Mouse (Mus musculus): ENCODE data around the gene Optn. TPM values are rescaled to one million over a fixed set of nuclear protein-coding genes. Genes with fewer than 3 reads are reported as not detected.

Gene Optn
- polyA plus RNA-seq, 1 experiment from 2014 or later: 33.1 TPM

- Histone ChIP-seq H3K27me3 (replicated peaks; ENCODE audit: control insufficient read depth, insufficient read depth, low read length) (no peaks in the 10 kb centered on the region), H3K4me3 (ENCODE audit: low read length) (no peak overlapping the region), H3K4me2 (ENCODE audit: low read length) (no peak overlapping the region), H3K27ac (ENCODE audit: low read depth, low read length) (no peak overlapping the region), H3K9me3 (ENCODE audit: control insufficient read depth, low read length) (no peaks in the 10 kb centered on the region), H3K4me1 (ENCODE audit: control insufficient read depth, insufficient read depth, low read depth, low read length) (peaks cover 3% of the 10 kb centered on the region; the same call in 1 of the 2 replicates), H3K36me3 (ENCODE audit: control insufficient read depth, insufficient read depth, low read length) (peaks cover 2% of the 10 kb centered on the region; the same call in 1 of the 2 replicates), H3K9ac (ENCODE audit: low read depth, low read length) (no peak overlapping the region)
- ATAC-seq: no peak
- 40% methylated on average over 3 of the region's 3 CpGs for WGBS
Observed at GRCm38 (mm10) chr2:5037390-5037789, 26.5 kb downstream of the Optn start.

- Histone ChIP-seq H3K36me3 (ENCODE audit: control insufficient read depth, insufficient read depth, low read length) (peaks cover 5% of the 10 kb centered on the region; the same call in 1 of the 2 replicates), H3K27ac (ENCODE audit: low read depth, low read length) (no peak overlapping the region), H3K9me3 (ENCODE audit: control insufficient read depth, low read length) (no peaks in the 10 kb centered on the region), H3K4me3 (ENCODE audit: low read length) (no peak overlapping the region), H3K4me2 (ENCODE audit: low read length) (no peak overlapping the region), H3K4me1 (ENCODE audit: control insufficient read depth, insufficient read depth, low read depth, low read length) (peaks cover 3% of the 10 kb centered on the region; the same call in 1 of the 2 replicates), H3K9ac (ENCODE audit: low read depth, low read length) (no peak overlapping the region), H3K27me3 (replicated peaks; ENCODE audit: control insufficient read depth, insufficient read depth, low read length) (no peaks in the 10 kb centered on the region)
- ATAC-seq: no peak
- WGBS: 69% methylated on average over 10 of the region's 10 CpGs
Observed at GRCm38 (mm10) chr2:5036411-5037076, 27.3 kb downstream of the Optn start.

GRCm38 (mm10) chr2:5035241-5035640 is 28.6 kb downstream of the Optn start:
- Histone ChIP-seq H3K9me3 (ENCODE audit: control insufficient read depth, low read length) (no peaks in the 10 kb centered on the region), H3K4me3 (ENCODE audit: low read length) (no peak overlapping the region), H3K9ac (ENCODE audit: low read depth, low read length) (no peak overlapping the region), H3K4me2 (ENCODE audit: low read length) (no peak overlapping the region), H3K27me3 (replicated peaks; ENCODE audit: control insufficient read depth, insufficient read depth, low read length) (no peaks in the 10 kb centered on the region), H3K4me1 (ENCODE audit: control insufficient read depth, insufficient read depth, low read depth, low read length) (peaks cover 3% of the 10 kb centered on the region; the same call in 1 of the 2 replicates), H3K36me3 (ENCODE audit: control insufficient read depth, insufficient read depth, low read length) (peaks cover 3% of the 10 kb centered on the region; the same call in 1 of the 2 replicates), H3K27ac (ENCODE audit: low read depth, low read length) (no peak overlapping the region)
- no peak for ATAC-seq
- 79% methylated on average over 9 of the region's 9 CpGs for WGBS

- no peak overlapping the region for H3K9ac ChIP-seq (ENCODE audit: low read depth, low read length)
- peaks cover 3% of the 10 kb centered on the region; the same call in 1 of the 2 replicates for H3K4me1 ChIP-seq (ENCODE audit: control insufficient read depth, insufficient read depth, low read depth, low read length)
- no peaks in the 10 kb centered on the region for H3K27me3 ChIP-seq (replicated peaks; ENCODE audit: control insufficient read depth, insufficient read depth, low read length)
- H3K27ac ChIP-seq (ENCODE audit: low read depth, low read length): no peak overlapping the region
- ATAC-seq: no peak
- 89% methylated on average over 8 of the region's 8 CpGs for WGBS
- no peak overlapping the region for H3K4me3 ChIP-seq (ENCODE audit: low read length)
- H3K9me3 ChIP-seq (ENCODE audit: control insufficient read depth, low read length): no peaks in the 10 kb centered on the region
- H3K36me3 ChIP-seq (ENCODE audit: control insufficient read depth, insufficient read depth, low read length): peaks cover 3% of the 10 kb centered on the region; the same call in 1 of the 2 replicates
- no peak overlapping the region for H3K4me2 ChIP-seq (ENCODE audit: low read length)
Observed at GRCm38 (mm10) chr2:5034801-5035200, 29.1 kb downstream of the Optn start.

GRCm38 (mm10) chr2:5033546-5034420 is 30.1 kb downstream of the Optn start:
- H3K27ac ChIP-seq (ENCODE audit: low read depth, low read length): no peak overlapping the region
- no peak overlapping the region for H3K4me3 ChIP-seq (ENCODE audit: low read length)
- no peak for ATAC-seq
- H3K9me3 ChIP-seq (ENCODE audit: control insufficient read depth, low read length): no peaks in the 10 kb centered on the region
- WGBS: 75% methylated on average over 13 of the region's 15 CpGs
- no peak overlapping the region for H3K4me2 ChIP-seq (ENCODE audit: low read length)
- H3K36me3 ChIP-seq (ENCODE audit: control insufficient read depth, insufficient read depth, low read length): peaks cover 3% of the 10 kb centered on the region; the same call in 1 of the 2 replicates
- no peak overlapping the region for H3K9ac ChIP-seq (ENCODE audit: low read depth, low read length)
- H3K4me1 ChIP-seq (ENCODE audit: control insufficient read depth, insufficient read depth, low read depth, low read length): peaks cover 3% of the 10 kb centered on the region; the same call in 1 of the 2 replicates
- H3K27me3 ChIP-seq (replicated peaks; ENCODE audit: control insufficient read depth, insufficient read depth, low read length): no peaks in the 10 kb centered on the region

GRCm38 (mm10) chr2:5032665-5033064 is 31.2 kb downstream of the Optn start:
- Histone ChIP-seq H3K4me2 (ENCODE audit: low read length) (no peak overlapping the region), H3K27ac (ENCODE audit: low read depth, low read length) (no peak overlapping the region), H3K9me3 (ENCODE audit: control insufficient read depth, low read length) (no peaks in the 10 kb centered on the region), H3K9ac (ENCODE audit: low read depth, low read length) (no peak overlapping the region), H3K36me3 (ENCODE audit: control insufficient read depth, insufficient read depth, low read length) (peaks cover 3% of the 10 kb centered on the region; the same call in 1 of the 2 replicates), H3K4me3 (ENCODE audit: low read length) (no peak overlapping the region), H3K27me3 (replicated peaks; ENCODE audit: control insufficient read depth, insufficient read depth, low read length) (no peaks in the 10 kb centered on the region), H3K4me1 (ENCODE audit: control insufficient read depth, insufficient read depth, low read depth, low read length) (no peaks in the 10 kb centered on the region; the same call in 1 of the 2 replicates)
- ATAC-seq: no peak
- WGBS: 85% methylated on average over 5 of the region's 5 CpGs

- H3K4me1 ChIP-seq (ENCODE audit: control insufficient read depth, insufficient read depth, low read depth, low read length): no peaks in the 10 kb centered on the region
- no peaks in the 10 kb centered on the region for H3K27me3 ChIP-seq (replicated peaks; ENCODE audit: control insufficient read depth, insufficient read depth, low read length)
- H3K4me3 ChIP-seq (ENCODE audit: low read length): no peak overlapping the region
- ATAC-seq: no peak
- peaks cover 3% of the 10 kb centered on the region; the same call in 1 of the 2 replicates for H3K36me3 ChIP-seq (ENCODE audit: control insufficient read depth, insufficient read depth, low read length)
- no peak overlapping the region for H3K4me2 ChIP-seq (ENCODE audit: low read length)
- H3K9ac ChIP-seq (ENCODE audit: low read depth, low read length): no peak overlapping the region
- H3K27ac ChIP-seq (ENCODE audit: low read depth, low read length): no peak overlapping the region
- WGBS: 79% methylated on average over 7 of the region's 7 CpGs
- H3K9me3 ChIP-seq (ENCODE audit: control insufficient read depth, low read length): no peaks in the 10 kb centered on the region
Observed at GRCm38 (mm10) chr2:5031215-5031614, 32.6 kb downstream of the Optn start.

GRCm38 (mm10) chr2:5029808-5030207 is 34.0 kb downstream of the Optn start:
- Histone ChIP-seq H3K4me1 (ENCODE audit: control insufficient read depth, insufficient read depth, low read depth, low read length) (no peaks in the 10 kb centered on the region), H3K9ac (ENCODE audit: low read depth, low read length) (no peak overlapping the region), H3K36me3 (ENCODE audit: control insufficient read depth, insufficient read depth, low read length) (peaks cover 3% of the 10 kb centered on the region; the same call in 1 of the 2 replicates), H3K27ac (ENCODE audit: low read depth, low read length) (no peak overlapping the region), H3K9me3 (ENCODE audit: control insufficient read depth, low read length) (no peaks in the 10 kb centered on the region), H3K4me2 (ENCODE audit: low read length) (no peak overlapping the region), H3K27me3 (replicated peaks; ENCODE audit: control insufficient read depth, insufficient read depth, low read length) (no peaks in the 10 kb centered on the region), H3K4me3 (ENCODE audit: low read length) (no peak overlapping the region)
- ATAC-seq: 0 out of 2 replicates have a peak, but pooled peaks have one; percentile 7
- WGBS: 81% methylated on average over 4 of the region's 4 CpGs

GRCm38 (mm10) chr2:5028047-5028446 is 35.8 kb downstream of the Optn start:
- H3K4me1 ChIP-seq (ENCODE audit: control insufficient read depth, insufficient read depth, low read depth, low read length): no peaks in the 10 kb centered on the region
- 83% methylated on average over 7 of the region's 7 CpGs for WGBS
- peaks cover 3% of the 10 kb centered on the region; the same call in 1 of the 2 replicates for H3K36me3 ChIP-seq (ENCODE audit: control insufficient read depth, insufficient read depth, low read length)
- no peak overlapping the region for H3K4me3 ChIP-seq (ENCODE audit: low read length)
- no peak overlapping the region for H3K27ac ChIP-seq (ENCODE audit: low read depth, low read length)
- H3K9me3 ChIP-seq (ENCODE audit: control insufficient read depth, low read length): no peaks in the 10 kb centered on the region
- no peak overlapping the region for H3K9ac ChIP-seq (ENCODE audit: low read depth, low read length)
- no peak overlapping the region for H3K4me2 ChIP-seq (ENCODE audit: low read length)
- H3K27me3 ChIP-seq (replicated peaks; ENCODE audit: control insufficient read depth, insufficient read depth, low read length): no peaks in the 10 kb centered on the region
- ATAC-seq: no peak
